Mouse (Mus musculus): ENCODE measurements at regions not wholly inside any gene's neighbourhood (a gene's known extent, or its start where the extent isn't known, plus 50 kb on each side); places are given as distances from the start of the nearest gene placed in this dataset.
A peak's percentile ranks its signal among the peaks of the same experiment; 100 is the strongest.
"Not testable (repeated sequence)": the region's sequence is repeated elsewhere in the genome, so short reads cannot be mapped to it uniquely, and the experiment has no call there.

DNA sequence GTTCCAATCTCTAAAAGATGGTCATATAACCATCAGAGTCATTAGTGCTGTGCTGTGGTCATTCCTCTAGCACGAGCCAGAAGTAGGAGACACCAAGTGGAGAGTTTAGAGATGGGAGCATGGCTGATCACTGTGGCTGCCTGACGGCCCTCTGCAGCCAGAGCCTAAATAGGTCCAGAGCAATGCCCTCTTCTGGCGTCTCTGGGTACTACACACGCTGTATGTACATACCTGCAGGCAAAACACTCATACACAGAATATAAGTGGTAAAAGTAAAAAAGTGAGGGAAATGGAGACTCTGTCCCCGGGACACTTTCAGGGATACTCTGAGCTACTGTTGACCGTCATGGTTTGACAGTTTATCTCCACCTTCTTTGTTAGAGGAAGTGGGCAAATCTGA, 91.4 kb downstream of the Gm21738 start:
- Histone ChIP-seq H3K4me2 (replicated peaks) (no peak overlapping the region), H3K36me3 (replicated peaks; ENCODE audit: control insufficient read depth, insufficient read depth) (no peaks in the 10 kb centered on the region), H3K27me3 (ENCODE audit: control insufficient read depth, insufficient read depth, low read length) (no peaks in the 10 kb centered on the region), H3K4me1 (replicated peaks; ENCODE audit: control insufficient read depth, insufficient read depth, low read length) (no peaks in the 10 kb centered on the region), H3K27ac (no peak overlapping the region), H3K9ac (no peak overlapping the region), H3K9me3 (ENCODE audit: control insufficient read depth, low read length) (peaks cover 61% of the 10 kb centered on the region), H3K4me3 (replicated peaks; ENCODE audit: low read length) (no peak overlapping the region)
- DNase-seq (ENCODE audit: low spot score) (no peak), ATAC-seq (ENCODE audit: low FRiP score) (no peak)
- WGBS = 87% methylated on average over 6 of the region's 6 CpGs

GRCm38 (mm10) chr14:19311614-19312013, 107.1 kb downstream of the Gm21738 start:
- Histone ChIP-seq H3K4me3 (replicated peaks; ENCODE audit: low read length) (no peak overlapping the region), H3K9me3 (ENCODE audit: control insufficient read depth, low read length) (peaks cover 27% of the 10 kb centered on the region), H3K27ac (no peak overlapping the region), H3K4me2 (replicated peaks) (no peak overlapping the region), H3K9ac (no peak overlapping the region), H3K4me1 (replicated peaks; ENCODE audit: control insufficient read depth, insufficient read depth, low read length) (no peaks in the 10 kb centered on the region), H3K27me3 (ENCODE audit: control insufficient read depth, insufficient read depth, low read length) (no peaks in the 10 kb centered on the region), H3K36me3 (replicated peaks; ENCODE audit: control insufficient read depth, insufficient read depth) (no peaks in the 10 kb centered on the region)
- DNase-seq (ENCODE audit: low spot score) (no peak), ATAC-seq (ENCODE audit: low FRiP score) (no peak)
- WGBS = 75% methylated on average over 21 of the region's 21 CpGs

GRCm38 (mm10) chr14:19302859-19303258, 115.9 kb downstream of the Gm21738 start:
- H3K9me3 ChIP-seq (ENCODE audit: control insufficient read depth, low read length); H3K27me3 ChIP-seq (ENCODE audit: control insufficient read depth, insufficient read depth, low read length); ATAC-seq (ENCODE audit: low FRiP score): not testable (repeated sequence)

GRCm38 (mm10) chr14:19279096-19279495, 139.6 kb downstream of the Gm21738 start:
- Histone ChIP-seq H3K9me3 (ENCODE audit: control insufficient read depth, low read length) (peaks cover 34% of the 10 kb centered on the region), H3K4me3 (replicated peaks; ENCODE audit: low read length) (no peak overlapping the region), H3K4me1 (replicated peaks; ENCODE audit: control insufficient read depth, insufficient read depth, low read length) (no peaks in the 10 kb centered on the region), H3K27ac (no peak overlapping the region), H3K27me3 (ENCODE audit: control insufficient read depth, insufficient read depth, low read length) (no peaks in the 10 kb centered on the region), H3K9ac (no peak overlapping the region), H3K36me3 (replicated peaks; ENCODE audit: control insufficient read depth, insufficient read depth) (no peaks in the 10 kb centered on the region), H3K4me2 (replicated peaks) (no peak overlapping the region)
- ATAC-seq (ENCODE audit: low FRiP score) = no peak
- DNase-seq (ENCODE audit: low spot score) = no peak
- WGBS = 94% methylated on average over 1 of the region's 1 CpGs

More at GRCm38 (mm10) chr14:19302859-19303258, 115.9 kb downstream of the Gm21738 start:
- not testable (repeated sequence) for H3K4me3 ChIP-seq (replicated peaks; ENCODE audit: low read length); H3K4me1 ChIP-seq (replicated peaks; ENCODE audit: control insufficient read depth, insufficient read depth, low read length); H3K4me2 ChIP-seq (replicated peaks); DNase-seq (ENCODE audit: low spot score); H3K36me3 ChIP-seq (replicated peaks; ENCODE audit: control insufficient read depth, insufficient read depth); H3K9ac ChIP-seq; H3K27ac ChIP-seq
- WGBS = 54% methylated on average over 4 of the region's 4 CpGs

DNA sequence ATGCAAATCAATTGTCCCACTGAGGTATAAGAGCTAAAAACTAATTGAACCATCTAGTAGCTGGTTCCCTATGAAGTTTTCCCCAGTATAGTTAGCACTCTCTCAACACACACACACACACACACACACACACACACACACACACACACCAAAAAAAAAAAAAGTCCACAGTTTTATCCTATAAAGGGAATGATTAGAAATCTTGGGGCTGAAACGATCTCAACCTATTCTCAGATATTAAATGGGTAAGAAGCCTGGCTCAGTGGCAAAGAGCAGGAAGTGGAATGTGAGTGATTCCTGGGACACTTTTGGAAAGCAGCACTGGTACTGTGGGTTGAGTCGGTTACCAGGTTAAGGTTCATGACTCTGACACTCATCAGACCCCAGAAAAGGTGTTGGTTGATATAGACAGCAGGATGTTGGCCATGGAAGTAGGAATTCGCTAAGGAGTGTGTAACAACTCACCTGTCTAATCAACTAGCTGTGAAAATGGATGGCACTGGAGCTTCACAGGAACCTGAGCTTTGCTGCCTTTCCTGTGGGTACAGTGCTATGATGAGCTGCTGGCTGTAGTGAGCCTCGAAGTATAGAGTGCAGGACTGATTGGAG, 140.8 kb downstream of the Gm21738 start:
- 67% methylated on average over 4 of the region's 4 CpGs for WGBS
- no peak overlapping the region for H3K9ac ChIP-seq
- H3K4me2 ChIP-seq (replicated peaks) = no peak overlapping the region
- peaks cover 35% of the 10 kb centered on the region for H3K9me3 ChIP-seq (ENCODE audit: control insufficient read depth, low read length)
- no peak overlapping the region for H3K27ac ChIP-seq
- no peaks in the 10 kb centered on the region for H3K36me3 ChIP-seq (replicated peaks; ENCODE audit: control insufficient read depth, insufficient read depth)
- no peaks in the 10 kb centered on the region for H3K27me3 ChIP-seq (ENCODE audit: control insufficient read depth, insufficient read depth, low read length)
- no peaks in the 10 kb centered on the region for H3K4me1 ChIP-seq (replicated peaks; ENCODE audit: control insufficient read depth, insufficient read depth, low read length)
- peak; percentile 75; the same call in 1 of the 2 replicates for ATAC-seq (ENCODE audit: low FRiP score)
- no peak overlapping the region for H3K4me3 ChIP-seq (replicated peaks; ENCODE audit: low read length)
- peak; percentile 97 for DNase-seq (ENCODE audit: low spot score)

Data from hindbrain, embryonic 14.5 days (tissue).